Mouse (Mus musculus) ES-E14 (cell line): ENCODE measurements around the gene Chrm3. TPM values are rescaled to one million over a fixed set of nuclear protein-coding genes. Genes with fewer than 3 reads are reported as not detected.

Source experiments
- DNase-seq: peaks from one replicate; pipeline ENCODE4 v3.0.0-alpha.2; 2013; ENCODE audit warnings: low read depth, low spot score
- H3K27ac ChIP-seq: 2 replicates; pipeline ENCODE4 v1.5.1; 2012; ENCODE audit warnings: low read depth, mild to moderate bottlenecking, low read length, moderate library complexity, mixed read lengths; ENCODE audit not compliant: poor library complexity, insufficient read depth, severe bottlenecking
- H3K36me3 ChIP-seq: 2 replicates; pipeline ENCODE4 v1.6.1; 2012; ENCODE audit warnings: mild to moderate bottlenecking, low read length, moderate library complexity, mixed read lengths; ENCODE audit not compliant: control insufficient read depth, poor library complexity, insufficient read depth, severe bottlenecking
- H3K4me1 ChIP-seq, 2 experiments: fragments of 150-350 bp in 1 of 2; sonication (generic) in 1 of 2; 2 replicates each; pipeline ENCODE4 v1.6.1; 2012; ENCODE audit warnings: low read length in 2 of 2, mild to moderate bottlenecking in 1 of 2, mixed read lengths in 1 of 2; ENCODE audit not compliant: control insufficient read depth in 2 of 2, insufficient read depth in 2 of 2, poor library complexity in 1 of 2
- H3K4me3 ChIP-seq, 2 experiments: fragments of 150-350 bp in 1 of 2; sonication (generic) in 1 of 2; 2 replicates each; pipeline ENCODE4 v1.5.1; 2012; ENCODE audit warnings: low read length in 2 of 2, low read depth in 1 of 2, mild to moderate bottlenecking in 1 of 2, mixed read lengths in 1 of 2; ENCODE audit not compliant: insufficient read depth in 1 of 2, poor library complexity in 1 of 2, severe bottlenecking in 1 of 2
- H3K9ac ChIP-seq: 2 replicates; pipeline ENCODE4 v1.6.1; 2012; ENCODE audit warnings: low read depth, mild to moderate bottlenecking, low read length, mixed read lengths; ENCODE audit not compliant: poor library complexity, insufficient read depth, severe bottlenecking
- H3K9me3 ChIP-seq: fragments of 150-350 bp; sonication (generic); 2 replicates; pipeline ENCODE4 v1.6.1; 2012; ENCODE audit warnings: low read depth, mild to moderate bottlenecking, low read length; ENCODE audit not compliant: control insufficient read depth, insufficient read depth
- CHD2 ChIP-seq: IDR thresholded peaks from 2 replicates; pipeline ENCODE4 v1.6.1; 2014; ENCODE audit warnings: mild to moderate bottlenecking, low read depth, low read length, inconsistent platforms
- HCFC1 ChIP-seq: IDR thresholded peaks from 2 replicates; pipeline ENCODE4 v1.6.1; 2012; ENCODE audit warnings: low read length, inconsistent platforms, borderline replicate concordance; ENCODE audit not compliant: insufficient read depth
- MAFK ChIP-seq: IDR thresholded peaks from 2 replicates; pipeline ENCODE4 v1.6.1; 2014; ENCODE audit warnings: mild to moderate bottlenecking, low read depth, low read length, inconsistent platforms; ENCODE audit not compliant: insufficient read depth
- ZC3H11A ChIP-seq: IDR thresholded peaks from 2 replicates; pipeline ENCODE4 v1.6.1; 2012; ENCODE audit warnings: low read depth, mild to moderate bottlenecking, inconsistent platforms, low read length, borderline replicate concordance
- ZNF384 ChIP-seq: IDR thresholded peaks from 2 replicates; pipeline ENCODE4 v1.6.1; 2012; ENCODE audit warnings: low read depth, low read length, inconsistent platforms
- in situ Hi-C, 2 experiments: fragments of 600-800 bp; cut with MboI; formaldehyde crosslinking; loops; one replicate each; pipeline ENCODE4 v1.15.1; 2025; ENCODE audit warnings: low sequenced_read_pairs in 2 of 2, inconsistent platforms in 1 of 2; ENCODE audit not compliant: unreplicated experiment in 2 of 2
- total RNA-seq: library from RNA; depleted of rRNA; stranded (reverse); fragments of 300-350 nt; gene quantifications from 2 replicates; pipeline ENCODE4 v1.2.3, GENCODE M21; 2012

Chrm3 gene
- total RNA-seq, 1 experiment, result 2.7 TPM

- DNase-seq, result no peak
- Histone ChIP-seq H3K4me1 (no peaks in the 10 kb centered on the region), H3K27ac (no peak overlapping the region), H3K9ac (no peak overlapping the region), H3K36me3 (no peaks in the 10 kb centered on the region), H3K9me3 (no peaks in the 10 kb centered on the region), H3K4me3 (no peak overlapping the region)
- in situ Hi-C loops, result no loop called here
- TF ChIP-seq ZC3H11A, result no peak
- TF ChIP-seq CHD2, result no peak
- TF ChIP-seq ZNF384, result no peak
- TF ChIP-seq MAFK, result no peak
- no peak for TF ChIP-seq HCFC1
Observed at GRCm38 (mm10) chr13:10240238-10240637, 120.4 kb downstream of the Chrm3 start.

- Histone ChIP-seq H3K36me3 (no peaks in the 10 kb centered on the region), H3K27ac (no peak overlapping the region), H3K4me3 (no peak overlapping the region), H3K9me3 (no peaks in the 10 kb centered on the region), H3K9ac (no peak overlapping the region), H3K4me1 (no peaks in the 10 kb centered on the region)
- TF ChIP-seq ZNF384 (no peak), CHD2 (no peak)
- no peak for DNase-seq
- in situ Hi-C loops, result no loop called here
Observed at GRCm38 (mm10) chr13:10239825-10240224, 120.8 kb downstream of the Chrm3 start.

GRCm38 (mm10) chr13:10237616-10238015, 123.0 kb downstream of the Chrm3 start:
- H3K4me1 ChIP-seq, result no peaks in the 10 kb centered on the region
- no peak for DNase-seq
- H3K9ac ChIP-seq, result no peak overlapping the region
- H3K9me3 ChIP-seq, result no peaks in the 10 kb centered on the region
- TF ChIP-seq CHD2 (no peak), HCFC1 (no peak), ZC3H11A (no peak), ZNF384 (no peak), MAFK (no peak)
- in situ Hi-C loops, result no loop called here
- H3K27ac ChIP-seq, result no peak overlapping the region
- no peak overlapping the region for H3K4me3 ChIP-seq
- H3K36me3 ChIP-seq, result no peaks in the 10 kb centered on the region

- no peak overlapping the region for H3K9ac ChIP-seq
- in situ Hi-C loops, result no loop called here
- TF ChIP-seq ZC3H11A (no peak), CHD2 (no peak), ZNF384 (no peak), HCFC1 (no peak), MAFK (no peak)
- no peak overlapping the region for H3K27ac ChIP-seq
- no peak for DNase-seq
- H3K36me3 ChIP-seq, result no peaks in the 10 kb centered on the region
- H3K4me3 ChIP-seq, result no peak overlapping the region
- H3K9me3 ChIP-seq, result no peaks in the 10 kb centered on the region
- no peaks in the 10 kb centered on the region for H3K4me1 ChIP-seq
Observed at GRCm38 (mm10) chr13:10236279-10236678, 124.4 kb downstream of the Chrm3 start.

GRCm38 (mm10) chr13:10235391-10236169, 125.1 kb downstream of the Chrm3 start:
- Histone ChIP-seq H3K9ac (no peak overlapping the region), H3K9me3 (no peaks in the 10 kb centered on the region), H3K4me1 (no peaks in the 10 kb centered on the region), H3K27ac (no peak overlapping the region), H3K4me3 (no peak overlapping the region), H3K36me3 (no peaks in the 10 kb centered on the region)
- TF ChIP-seq ZNF384 (no peak), MAFK (no peak), HCFC1 (no peak), CHD2 (no peak), ZC3H11A (no peak)
- in situ Hi-C loops, result no loop called here
- DNase-seq, result no peak
